Mouse (Mus musculus) embryonic facial prominence, embryonic 11.5 days (tissue): Measurements from ENCODE around the gene Adamtsl1. TPM values are rescaled to one million over a fixed set of nuclear protein-coding genes. Genes with fewer than 3 reads are reported as not detected.
A peak's percentile ranks its signal among the peaks of the same experiment; 100 is the strongest.

Experiments
- ATAC-seq: fragments of 200-750 bp; cut with Nextera tagmentation; replicated peaks from 2 replicates; pipeline ENCODE4 v1.8.0; 2017; ENCODE audit warnings: low read depth; ENCODE audit not compliant: insufficient number of reproducible peaks, low FRiP score, low TSS enrichment
- DNase-seq: peaks from one replicate; pipeline ENCODE4 v3.0.0-alpha.2; 2015; ENCODE audit warnings: low spot score
- H3K27ac ChIP-seq: fragments of 300-500 bp; sonication (generic); replicated peaks from 2 replicates; pipeline ENCODE4 v1.5.1; 2014; ENCODE audit warnings: mild to moderate bottlenecking, low read depth, low read length, control low read depth
- H3K27me3 ChIP-seq: fragments of 300-500 bp; sonication (generic); 2 replicates; pipeline ENCODE4 v1.6.1; 2014; ENCODE audit warnings: mild to moderate bottlenecking, low read length, moderate library complexity, mixed read lengths; ENCODE audit not compliant: control insufficient read depth, insufficient read depth
- H3K36me3 ChIP-seq: fragments of 300-500 bp; sonication (generic); replicated peaks from 2 replicates; pipeline ENCODE4 v1.6.1; 2014; ENCODE audit warnings: low read depth, mild to moderate bottlenecking, low read length, moderate library complexity, mixed read lengths; ENCODE audit not compliant: control insufficient read depth, insufficient read depth
- H3K4me1 ChIP-seq: fragments of 300-500 bp; sonication (generic); 2 replicates; pipeline ENCODE4 v1.6.1; 2014; ENCODE audit warnings: low read length, mixed read lengths; ENCODE audit not compliant: control insufficient read depth, insufficient read depth
- H3K4me2 ChIP-seq: fragments of 300-500 bp; sonication (generic); 2 replicates; pipeline ENCODE4 v1.6.1; 2014; ENCODE audit warnings: low read depth, mild to moderate bottlenecking, control low read depth, low read length, moderate library complexity
- H3K4me3 ChIP-seq: fragments of 300-500 bp; sonication (generic); 2 replicates; pipeline ENCODE4 v1.5.1; 2014; ENCODE audit warnings: low read depth, low read length, control low read depth
- H3K9ac ChIP-seq: fragments of 300-500 bp; sonication (generic); replicated peaks from 2 replicates; pipeline ENCODE4 v1.6.1; 2014; ENCODE audit warnings: mild to moderate bottlenecking, control low read depth, low read length
- H3K9me3 ChIP-seq: fragments of 300-500 bp; sonication (generic); replicated peaks from 2 replicates; pipeline ENCODE4 v1.6.1; 2016; ENCODE audit warnings: mild to moderate bottlenecking, low read length, inconsistent platforms, mixed read lengths; ENCODE audit not compliant: control insufficient read depth
- whole genome bisulfite sequencing: fragments of 180-500 bp; shearing (Covaris S2); extraction: QIAGEN DNeasy Blood & Tissue Kit; methylation state at CpG from one replicate; pipeline ENCODE4 v1.1.7; 2014; 5-methylcytosine and 5-hydroxymethylcytosine counted together
- polyA plus RNA-seq: library from polyadenylated mRNA; unstranded; fragments of >200 nt; fragmentation: Nextera tagmentation; extraction: Ambion mirVana; gene quantifications from 2 replicates; pipeline ENCODE4 v1.2.1, GENCODE M21; 2014

Adamtsl1 gene
- polyA plus RNA-seq, 1 experiment from 2014 or later = 8.5 TPM

DNA sequence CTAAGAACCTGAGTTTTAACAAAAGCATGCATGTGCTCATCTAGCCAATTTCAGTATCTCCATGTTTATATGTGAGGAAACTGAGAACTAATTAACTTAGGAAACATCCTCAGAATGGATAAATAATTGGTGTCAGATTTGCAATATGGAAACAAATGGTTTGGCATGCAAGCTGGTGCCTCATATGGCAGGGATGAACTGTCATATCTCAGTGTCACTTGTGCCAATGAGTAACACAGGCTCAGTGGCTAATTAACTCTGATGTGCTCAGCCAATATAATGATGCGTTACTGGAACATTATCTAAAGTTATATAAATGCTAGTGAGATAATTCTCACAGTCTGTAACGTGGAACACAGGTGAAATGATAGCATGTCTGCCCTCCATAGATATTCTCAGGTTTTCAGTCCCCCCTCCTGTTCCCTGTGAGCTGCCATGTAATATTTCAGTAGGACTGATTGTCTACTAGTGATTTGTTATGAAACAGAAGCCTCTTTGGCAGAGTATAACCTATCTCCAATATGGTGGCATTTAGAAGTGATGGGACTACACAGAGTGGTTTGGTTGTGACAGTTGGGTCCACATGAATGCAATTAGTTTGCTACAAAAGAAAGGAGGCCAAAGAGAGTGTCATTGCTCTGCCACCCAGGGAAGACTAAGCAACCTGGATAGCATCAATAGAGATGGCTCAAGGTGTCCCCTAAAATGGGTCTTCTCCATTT, 376.1 kb downstream of the Adamtsl1 start:
- no peak overlapping the region for H3K4me3 ChIP-seq
- ATAC-seq (no peak), DNase-seq (no peak)
- H3K27ac ChIP-seq = no peak overlapping the region
- H3K4me2 ChIP-seq = no peak overlapping the region
- no peaks in the 10 kb centered on the region for H3K4me1 ChIP-seq
- H3K9me3 ChIP-seq = no peaks in the 10 kb centered on the region
- H3K9ac ChIP-seq = no peak overlapping the region
- H3K36me3 ChIP-seq = no peaks in the 10 kb centered on the region
- H3K27me3 ChIP-seq = no peaks in the 10 kb centered on the region
- WGBS = 81% methylated on average over 2 of the region's 2 CpGs

DNA sequence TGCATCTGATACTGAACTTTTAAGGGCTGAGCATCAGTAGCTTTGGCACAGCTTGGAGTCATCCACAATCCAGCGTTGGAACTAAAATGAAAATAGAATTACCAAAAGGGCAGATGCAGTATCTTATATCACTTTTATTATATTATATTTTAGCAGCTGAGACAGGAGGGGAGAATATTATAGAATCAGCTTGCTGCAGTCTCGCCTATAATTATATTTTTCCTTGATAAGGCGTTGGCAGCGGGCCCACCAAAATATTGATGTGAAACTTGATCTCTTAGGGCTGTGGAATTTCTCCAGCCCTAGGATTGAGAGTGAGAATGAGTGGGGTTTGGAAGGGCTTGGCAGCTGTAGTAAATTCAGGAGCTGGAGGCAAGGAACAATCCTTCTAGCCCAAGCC, 387.3 kb downstream of the Adamtsl1 start:
- ATAC-seq (no peak), DNase-seq (peak; percentile 15)
- H3K4me1 ChIP-seq = no peaks in the 10 kb centered on the region
- H3K9me3 ChIP-seq = no peaks in the 10 kb centered on the region
- no peaks in the 10 kb centered on the region for H3K27me3 ChIP-seq
- 72% methylated on average over 4 of the region's 4 CpGs for WGBS
- no peak overlapping the region for H3K27ac ChIP-seq
- H3K36me3 ChIP-seq = no peaks in the 10 kb centered on the region
- no peak overlapping the region for H3K4me2 ChIP-seq
- H3K9ac ChIP-seq = no peak overlapping the region
- H3K4me3 ChIP-seq = no peak overlapping the region

DNA sequence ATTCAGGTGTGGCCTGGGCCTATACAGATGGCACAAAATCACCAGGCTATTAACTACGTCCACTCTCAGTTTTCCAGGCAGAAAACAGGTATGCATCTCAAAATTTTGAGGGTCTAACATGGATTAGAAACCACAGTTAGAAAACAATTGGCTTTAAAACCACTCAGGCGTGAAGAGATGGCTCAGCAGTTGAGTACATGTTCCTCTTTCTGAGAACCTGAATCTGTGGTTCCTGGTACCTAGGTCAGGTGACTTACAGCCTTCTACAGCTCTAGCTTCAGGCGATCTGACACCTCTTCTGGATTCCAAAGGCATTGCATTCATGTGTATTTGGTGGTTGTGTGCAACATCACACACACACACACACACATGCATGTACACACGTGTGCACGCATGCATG, 390.2 kb downstream of the Adamtsl1 start:
- no peaks in the 10 kb centered on the region for H3K4me1 ChIP-seq
- ATAC-seq (no peak), DNase-seq (no peak)
- no peak overlapping the region for H3K27ac ChIP-seq
- H3K4me3 ChIP-seq = no peak overlapping the region
- H3K9ac ChIP-seq = no peak overlapping the region
- H3K9me3 ChIP-seq = no peaks in the 10 kb centered on the region
- WGBS = 91% methylated on average over 5 of the region's 5 CpGs
- no peaks in the 10 kb centered on the region for H3K27me3 ChIP-seq
- H3K36me3 ChIP-seq = no peaks in the 10 kb centered on the region
- no peak overlapping the region for H3K4me2 ChIP-seq

DNA sequence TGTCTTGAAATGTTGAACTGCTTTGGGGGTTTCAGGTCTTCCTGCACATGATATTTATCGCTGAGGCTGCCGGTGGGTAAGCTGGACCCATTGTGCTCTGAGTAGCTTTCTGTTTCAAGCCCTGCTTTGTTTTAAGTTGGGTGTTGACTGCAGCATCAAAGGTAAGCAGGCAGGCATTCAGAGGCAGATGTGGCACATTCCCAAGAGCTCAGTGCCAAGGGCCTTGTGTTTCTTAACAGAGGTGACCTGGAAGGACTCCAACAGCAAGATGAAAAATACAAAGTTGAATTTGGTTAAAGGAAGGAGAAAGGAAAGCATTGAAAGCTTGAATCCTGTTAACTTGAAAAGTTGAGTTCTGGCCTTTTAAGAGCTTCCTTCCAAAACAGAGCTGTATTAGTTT, 402.1 kb downstream of the Adamtsl1 start:
- H3K4me2 ChIP-seq = no peak overlapping the region
- no peak overlapping the region for H3K9ac ChIP-seq
- no peaks in the 10 kb centered on the region for H3K36me3 ChIP-seq
- no peaks in the 10 kb centered on the region for H3K9me3 ChIP-seq
- ATAC-seq = no peak
- H3K27me3 ChIP-seq = no peaks in the 10 kb centered on the region
- no peak overlapping the region for H3K4me3 ChIP-seq
- no peaks in the 10 kb centered on the region for H3K4me1 ChIP-seq
- no peak for DNase-seq
- no peak overlapping the region for H3K27ac ChIP-seq
- WGBS = 46% methylated on average over 2 of the region's 2 CpGs

DNA sequence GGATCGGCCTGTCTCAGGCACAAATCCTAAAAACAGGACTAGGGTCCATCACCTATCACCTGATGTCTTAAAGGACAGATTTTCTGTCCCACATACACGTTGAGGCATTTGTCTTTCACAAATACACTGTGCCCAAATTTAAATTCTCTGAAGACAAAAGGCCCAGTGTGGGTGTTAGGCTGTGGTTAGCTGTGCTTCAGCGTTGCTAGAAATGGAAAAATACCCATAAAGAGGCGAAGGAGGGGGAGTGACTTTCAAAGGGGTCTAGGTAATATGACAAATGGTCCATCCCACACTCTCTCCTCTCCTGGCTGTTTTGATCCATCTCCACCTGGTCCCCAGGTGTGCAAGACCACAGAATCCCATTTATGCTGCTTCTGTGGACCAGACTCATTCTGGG, 404.4 kb downstream of the Adamtsl1 start:
- Histone ChIP-seq H3K27ac (no peak overlapping the region), H3K4me1 (no peaks in the 10 kb centered on the region), H3K27me3 (no peaks in the 10 kb centered on the region), H3K4me3 (no peak overlapping the region), H3K9ac (no peak overlapping the region), H3K9me3 (no peaks in the 10 kb centered on the region), H3K4me2 (no peak overlapping the region), H3K36me3 (no peaks in the 10 kb centered on the region)
- ATAC-seq (no peak), DNase-seq (no peak)
- WGBS = 78% methylated on average over 4 of the region's 4 CpGs

DNA sequence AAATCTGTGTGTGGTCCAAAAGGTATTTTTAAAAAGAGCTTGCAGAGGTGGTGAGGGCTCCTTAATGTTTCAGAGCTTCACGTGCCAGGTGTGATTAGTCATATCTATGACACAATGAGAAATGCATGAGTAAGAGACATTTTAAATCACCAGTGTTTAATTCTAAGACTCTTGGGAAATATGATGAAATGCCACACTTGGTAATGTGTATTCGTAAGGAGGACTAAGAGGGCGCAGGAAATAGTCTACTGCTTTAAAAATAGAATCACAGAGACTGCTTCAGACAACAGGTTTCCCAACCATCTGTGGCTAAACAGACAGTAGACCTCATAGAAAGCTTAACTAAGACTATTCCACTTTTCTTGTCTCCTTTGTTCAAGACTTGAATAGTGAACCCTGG, 406.5 kb downstream of the Adamtsl1 start:
- ATAC-seq (no peak), DNase-seq (no peak)
- no peak overlapping the region for H3K4me3 ChIP-seq
- H3K9me3 ChIP-seq = no peaks in the 10 kb centered on the region
- no peak overlapping the region for H3K9ac ChIP-seq
- no peak overlapping the region for H3K27ac ChIP-seq
- H3K36me3 ChIP-seq = no peaks in the 10 kb centered on the region
- H3K4me2 ChIP-seq = no peak overlapping the region
- H3K4me1 ChIP-seq = no peaks in the 10 kb centered on the region
- WGBS = 89% methylated on average over 3 of the region's 3 CpGs
- no peaks in the 10 kb centered on the region for H3K27me3 ChIP-seq

DNA sequence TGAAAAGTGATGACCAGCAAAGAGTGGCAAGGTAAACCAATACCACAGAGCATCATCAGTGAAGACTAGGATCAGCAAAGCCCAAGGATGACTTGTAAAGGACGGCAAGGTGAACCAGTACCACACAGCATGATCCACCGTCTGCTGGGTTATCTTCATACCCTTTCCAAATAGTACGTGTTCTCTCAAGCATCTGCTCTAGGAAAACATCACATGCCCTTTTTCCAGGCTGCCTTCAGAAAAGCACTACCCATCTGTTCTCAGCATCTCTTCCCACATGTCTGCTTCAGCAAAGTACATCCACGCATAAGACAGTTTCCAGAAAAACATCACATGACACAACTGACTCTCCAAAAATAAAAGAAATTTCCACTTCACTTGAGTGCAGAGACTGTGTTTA, 408.8 kb downstream of the Adamtsl1 start:
- Histone ChIP-seq H3K4me2 (no peak overlapping the region), H3K9ac (no peak overlapping the region), H3K36me3 (no peaks in the 10 kb centered on the region), H3K4me1 (no peaks in the 10 kb centered on the region), H3K27ac (no peak overlapping the region), H3K4me3 (no peak overlapping the region), H3K27me3 (no peaks in the 10 kb centered on the region), H3K9me3 (no peaks in the 10 kb centered on the region)
- DNase-seq = no peak
- ATAC-seq = no peak
- WGBS = 85% methylated on average over 4 of the region's 4 CpGs

DNA sequence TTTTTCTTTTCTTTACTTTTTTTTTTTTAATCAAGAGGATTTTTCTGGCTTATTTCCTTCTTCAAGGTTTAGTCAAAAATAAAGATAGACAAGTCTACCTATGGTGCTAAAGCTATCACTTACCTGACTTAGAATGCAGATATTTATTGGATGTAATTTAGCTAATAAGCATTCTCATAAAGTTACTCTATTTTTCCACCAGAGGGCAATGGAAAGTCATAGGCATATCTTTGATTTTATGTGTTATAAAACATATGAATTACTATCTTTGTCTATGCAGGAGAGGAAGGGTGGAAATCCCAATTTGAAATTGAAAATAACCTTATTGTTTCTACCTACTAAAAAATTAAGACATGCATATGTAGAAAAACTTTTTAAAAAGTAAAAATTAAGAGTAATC, 418.2 kb downstream of the Adamtsl1 start:
- Histone ChIP-seq H3K9ac (no peak overlapping the region), H3K9me3 (no peaks in the 10 kb centered on the region), H3K4me3 (no peak overlapping the region), H3K27me3 (no peaks in the 10 kb centered on the region), H3K27ac (no peak overlapping the region), H3K4me1 (no peaks in the 10 kb centered on the region), H3K4me2 (no peak overlapping the region), H3K36me3 (no peaks in the 10 kb centered on the region)
- DNase-seq (no peak), ATAC-seq (no peak)
